Mouse (Mus musculus): ENCODE results near the gene Bmp8b. TPM values are rescaled to one million over a fixed set of nuclear protein-coding genes. Genes with fewer than 3 reads are reported as not detected.
A peak's percentile ranks its signal among the peaks of the same experiment; 100 is the strongest.
"Not testable (repeated sequence)": the region's sequence is repeated elsewhere in the genome, so short reads cannot be mapped to it uniquely, and the experiment has no call there.

Gene Bmp8b
- polyA plus RNA-seq, 1 experiment from 2014 or later = 0.09 TPM

DNA sequence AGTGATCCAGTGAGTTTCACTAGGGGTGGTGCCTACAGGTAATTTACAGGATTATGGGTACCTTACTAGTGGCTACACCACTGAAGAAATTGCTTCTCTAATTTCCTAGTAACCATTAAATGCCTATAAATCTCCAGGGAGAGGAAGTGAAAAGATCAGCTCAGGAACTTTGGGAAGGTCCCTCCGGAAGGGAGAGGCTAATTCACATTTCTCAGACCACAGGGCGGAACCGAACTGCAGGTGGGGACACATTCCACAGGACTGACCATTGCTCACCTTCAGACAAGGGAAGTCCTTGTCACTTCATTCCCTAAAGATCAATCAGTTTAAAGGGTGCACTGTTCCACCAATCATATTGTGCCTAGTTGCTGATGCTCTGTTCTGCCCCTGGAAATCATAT, 56.3 kb downstream of the Bmp8b start:
- not testable (repeated sequence) for H3K9me3 ChIP-seq (replicated peaks); H3K36me3 ChIP-seq; H3K27ac ChIP-seq (replicated peaks); DNase-seq (ENCODE audit: low spot score); H3K4me3 ChIP-seq
- peaks cover 35% of the 10 kb centered on the region for H3K27me3 ChIP-seq (ENCODE audit: low read depth, poor library complexity, severe bottlenecking)
- WGBS = 85% methylated on average over 3 of the region's 3 CpGs
- peaks cover 13% of the 10 kb centered on the region for H3K4me1 ChIP-seq

DNA sequence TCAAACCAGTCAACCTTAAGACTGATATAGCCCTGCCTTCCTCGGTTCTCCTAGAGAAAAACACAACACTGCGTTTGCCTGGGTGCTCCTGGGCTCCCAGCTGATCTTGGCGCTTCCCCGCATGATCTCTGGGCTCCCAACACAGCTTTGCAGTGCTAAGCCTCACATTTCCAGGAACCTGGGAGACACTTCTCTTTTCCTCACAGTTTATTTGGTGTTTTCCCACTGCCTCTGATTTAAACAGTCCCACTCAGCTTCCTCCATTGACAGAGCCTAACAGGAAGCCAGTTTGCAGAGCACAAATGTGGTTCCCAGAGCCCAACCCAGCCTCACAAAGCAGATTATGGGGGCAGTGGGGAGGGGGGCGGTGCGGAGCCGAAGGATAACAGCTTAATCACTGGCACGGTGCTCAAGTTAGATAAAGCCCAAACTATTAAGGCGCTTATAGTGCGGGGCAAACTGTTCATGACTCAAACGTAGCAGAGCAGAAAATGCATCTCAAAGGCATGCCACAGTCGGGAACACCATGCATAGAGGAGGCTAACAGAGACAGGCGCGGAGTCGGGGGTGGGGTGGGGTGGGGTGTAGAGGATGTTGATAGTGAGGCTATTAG, 57.4 kb downstream of the Bmp8b start:
- DNase-seq (ENCODE audit: low spot score) = peak; percentile 60
- WGBS = 16% methylated on average over 15 of the region's 15 CpGs
- H3K36me3 ChIP-seq = no peaks in the 10 kb centered on the region
- H3K4me1 ChIP-seq = peaks cover 13% of the 10 kb centered on the region
- H3K4me3 ChIP-seq = peak overlapping the region; percentile 37
- H3K9me3 ChIP-seq (replicated peaks) = no peaks in the 10 kb centered on the region
- H3K27me3 ChIP-seq (ENCODE audit: low read depth, poor library complexity, severe bottlenecking) = peaks cover 35% of the 10 kb centered on the region
- peak overlapping the region; percentile 35; the same call in 1 of the 2 replicates for H3K27ac ChIP-seq (replicated peaks)

DNA sequence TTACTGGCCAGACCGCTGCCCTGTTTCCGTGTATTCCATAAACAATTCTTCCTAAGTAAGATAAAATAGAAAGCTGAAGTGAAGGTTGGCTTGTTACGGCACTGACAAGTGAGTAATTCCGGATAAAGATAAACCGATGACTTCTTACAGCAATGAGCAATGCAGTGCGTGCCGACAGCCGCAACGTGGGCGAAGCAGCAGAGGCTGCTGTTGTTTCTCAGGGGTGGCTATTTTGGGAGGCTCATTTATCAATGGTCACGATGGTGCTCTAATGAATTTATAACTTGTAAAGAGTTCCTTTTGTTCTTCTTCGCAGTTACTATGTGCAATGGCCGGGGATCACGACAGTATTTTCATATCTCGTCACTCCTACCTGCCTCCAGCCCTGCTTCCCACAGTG, 59.2 kb downstream of the Bmp8b start:
- Histone ChIP-seq H3K36me3 (no peaks in the 10 kb centered on the region), H3K9me3 (replicated peaks) (no peaks in the 10 kb centered on the region), H3K27me3 (ENCODE audit: low read depth, poor library complexity, severe bottlenecking) (peaks cover 35% of the 10 kb centered on the region), H3K4me1 (peaks cover 13% of the 10 kb centered on the region), H3K4me3 (no peak overlapping the region), H3K27ac (replicated peaks) (no peak overlapping the region)
- WGBS = 93% methylated on average over 15 of the region's 15 CpGs
- DNase-seq (ENCODE audit: low spot score) = no peak

- peaks cover 29% of the 10 kb centered on the region for H3K27me3 ChIP-seq (ENCODE audit: low read depth, poor library complexity, severe bottlenecking)
- no peak overlapping the region for H3K4me3 ChIP-seq
- H3K27ac ChIP-seq (replicated peaks) = no peak overlapping the region
- H3K9me3 ChIP-seq (replicated peaks) = no peaks in the 10 kb centered on the region
- no peaks in the 10 kb centered on the region for H3K36me3 ChIP-seq
- no peaks in the 10 kb centered on the region for H3K4me1 ChIP-seq
- DNase-seq (ENCODE audit: low spot score) = no peak
Measured at GRCm38 (mm10) chr4:123171811-123172210, 66.8 kb downstream of the Bmp8b start.

Other genes with a start within 250 kb of the Bmp8b start
- 69.4 and 79.4 TPM in 2 replicates for gene Cap1, start 219.1 kb upstream of the Bmp8b start, polyA plus RNA-seq (2016; fragmentation: Nextera tagmentation; extraction: Ambion mirVana)
- gene Mfsd2a, start 144.0 kb upstream of the Bmp8b start, polyA plus RNA-seq (2016; fragmentation: Nextera tagmentation; extraction: Ambion mirVana) = 22.6 and 27.2 TPM in 2 replicates
- gene Mycl, start 109.5 kb upstream of the Bmp8b start, polyA plus RNA-seq (2016; fragmentation: Nextera tagmentation; extraction: Ambion mirVana) = 82.4 and 92.7 TPM in 2 replicates
- 27.6 and 28.2 TPM in 2 replicates for gene Trit1, start 88.6 kb upstream of the Bmp8b start, polyA plus RNA-seq (2016; fragmentation: Nextera tagmentation; extraction: Ambion mirVana)
- 0.07 TPM in 2 replicates for gene Oxct2b, start 11.1 kb downstream of the Bmp8b start, polyA plus RNA-seq (2016; fragmentation: Nextera tagmentation; extraction: Ambion mirVana)
- gene Ppie, start 34.8 kb downstream of the Bmp8b start, polyA plus RNA-seq (2016; fragmentation: Nextera tagmentation; extraction: Ambion mirVana) = 127 and 136 TPM in 2 replicates
- 0.32 and 0.42 TPM in 2 replicates for gene Hpcal4, start 78.1 kb downstream of the Bmp8b start, polyA plus RNA-seq (2016; fragmentation: Nextera tagmentation; extraction: Ambion mirVana)
- gene Nt5c1a, start 96.3 kb downstream of the Bmp8b start, polyA plus RNA-seq (2016; fragmentation: Nextera tagmentation; extraction: Ambion mirVana) = not detected in 2 replicates
- 8.0 and 9.8 TPM in 2 replicates for gene Heyl, start 128.4 kb downstream of the Bmp8b start, polyA plus RNA-seq (2016; fragmentation: Nextera tagmentation; extraction: Ambion mirVana)
- gene Pabpc4, start 157.2 kb downstream of the Bmp8b start, polyA plus RNA-seq (2016; fragmentation: Nextera tagmentation; extraction: Ambion mirVana) = 41.4 and 48.3 TPM in 2 replicates
- gene Oxct2a, start 218.5 kb downstream of the Bmp8b start, polyA plus RNA-seq (2016; fragmentation: Nextera tagmentation; extraction: Ambion mirVana) = not detected in 2 replicates
- gene Bmp8a, start 238.1 kb downstream of the Bmp8b start, polyA plus RNA-seq (2016; fragmentation: Nextera tagmentation; extraction: Ambion mirVana) = 0.07 and 0.11 TPM in 2 replicates